Mouse (Mus musculus) hindbrain, embryonic 16.5 days (tissue): ENCODE results near the gene Lmo3. TPM values are rescaled to one million over a fixed set of nuclear protein-coding genes. Genes with fewer than 3 reads are reported as not detected.

Source experiments
- ATAC-seq: fragments of 200-750 bp; cut with Nextera tagmentation; 2 replicates; pipeline ENCODE4 v1.8.0; 2017; ENCODE audit warnings: moderate TSS enrichment, moderate library complexity
- H3K27ac ChIP-seq: fragments of 300-500 bp; sonication (generic); 2 replicates; pipeline ENCODE4 v1.5.1; 2014; ENCODE audit warnings: low read depth, mild to moderate bottlenecking, control low read depth, low read length, moderate library complexity
- H3K27me3 ChIP-seq: fragments of 300-500 bp; sonication (generic); replicated peaks from 2 replicates; pipeline ENCODE4 v1.6.1; 2014; ENCODE audit warnings: low read length; ENCODE audit not compliant: control insufficient read depth, insufficient read depth
- H3K36me3 ChIP-seq: fragments of 300-500 bp; sonication (generic); 2 replicates; pipeline ENCODE4 v1.6.1; 2014; ENCODE audit warnings: mild to moderate bottlenecking, low read length, moderate library complexity, mixed read lengths; ENCODE audit not compliant: control insufficient read depth, insufficient read depth
- H3K4me1 ChIP-seq: fragments of 300-500 bp; sonication (generic); 2 replicates; pipeline ENCODE4 v1.6.1; 2014; ENCODE audit warnings: low read depth, low read length; ENCODE audit not compliant: control insufficient read depth, insufficient read depth
- H3K4me2 ChIP-seq: fragments of 300-500 bp; sonication (generic); 2 replicates; pipeline ENCODE4 v1.6.1; 2014; ENCODE audit warnings: mild to moderate bottlenecking, low read length, control low read depth, moderate library complexity
- H3K4me3 ChIP-seq: fragments of 300-500 bp; sonication (generic); 2 replicates; pipeline ENCODE4 v1.5.1; 2014; ENCODE audit warnings: mild to moderate bottlenecking, low read length, control low read depth, moderate library complexity
- H3K9ac ChIP-seq: fragments of 300-500 bp; sonication (generic); 2 replicates; pipeline ENCODE4 v1.6.1; 2014; ENCODE audit warnings: low read depth, mild to moderate bottlenecking, control low read depth, low read length, moderate library complexity
- H3K9me3 ChIP-seq: fragments of 300-500 bp; sonication (generic); 2 replicates; pipeline ENCODE4 v1.6.1; 2014; ENCODE audit warnings: mild to moderate bottlenecking, low read length, moderate library complexity; ENCODE audit not compliant: control insufficient read depth
- WGBS: fragments of 180-500 bp; shearing (Covaris S2); extraction: QIAGEN DNeasy Blood & Tissue Kit; methylation state at CpG from one replicate; pipeline ENCODE4 v1.1.7; 2014; 5-methylcytosine and 5-hydroxymethylcytosine counted together
- polyA plus RNA-seq: library from polyadenylated mRNA; unstranded; fragments of >200 nt; fragmentation: Nextera tagmentation; extraction: Ambion mirVana; gene quantifications from 2 replicates; pipeline ENCODE4 v1.2.1, GENCODE M21; 2015

Lmo3 gene
- polyA plus RNA-seq, 1 experiment from 2014 or later = 89.5 TPM

DNA sequence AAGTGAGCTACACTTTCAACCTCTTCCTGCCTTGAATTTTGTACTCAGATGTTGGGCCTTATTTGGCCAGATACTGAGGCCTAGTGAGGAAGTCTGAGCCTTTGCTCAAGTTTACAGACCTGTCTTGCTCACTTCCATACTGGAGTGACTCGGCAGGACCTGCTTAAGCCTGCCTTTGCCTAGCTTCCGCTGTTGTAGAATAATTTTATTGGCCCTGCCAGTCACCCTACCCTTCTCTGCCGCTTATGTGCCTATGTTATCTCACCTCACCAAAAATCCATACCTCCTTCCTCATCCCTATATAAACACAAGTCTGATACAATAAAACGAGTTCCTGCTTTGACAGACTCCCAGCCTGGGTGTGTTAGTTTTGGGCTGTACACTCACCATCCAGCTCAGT is 235.2 kb downstream of the Lmo3 start:
- WGBS = 91% methylated on average over 4 of the region's 4 CpGs
- Histone ChIP-seq H3K4me3 (no peak overlapping the region), H3K4me1 (no peaks in the 10 kb centered on the region), H3K27me3 (no peaks in the 10 kb centered on the region), H3K9me3 (no peaks in the 10 kb centered on the region), H3K9ac (no peak overlapping the region), H3K27ac (no peak overlapping the region), H3K4me2 (no peak overlapping the region), H3K36me3 (no peaks in the 10 kb centered on the region)
- ATAC-seq = no peak

GRCm38 (mm10) chr6:138335858-138336257 is 245.9 kb downstream of the Lmo3 start:
- no peak overlapping the region for H3K9ac ChIP-seq
- ATAC-seq = no peak
- 80% methylated on average over 4 of the region's 4 CpGs for WGBS
- H3K36me3 ChIP-seq = no peaks in the 10 kb centered on the region
- peaks cover 4% of the 10 kb centered on the region; the same call in 1 of the 2 replicates for H3K9me3 ChIP-seq
- H3K27ac ChIP-seq = no peak overlapping the region
- no peak overlapping the region for H3K4me2 ChIP-seq
- H3K27me3 ChIP-seq = no peaks in the 10 kb centered on the region
- H3K4me3 ChIP-seq = no peak overlapping the region
- no peaks in the 10 kb centered on the region for H3K4me1 ChIP-seq

- no peaks in the 10 kb centered on the region for H3K4me1 ChIP-seq
- no peak overlapping the region for H3K27ac ChIP-seq
- H3K4me2 ChIP-seq = no peak overlapping the region
- no peak overlapping the region for H3K4me3 ChIP-seq
- no peak overlapping the region for H3K9ac ChIP-seq
- 62% methylated on average over 7 of the region's 7 CpGs for WGBS
- no peaks in the 10 kb centered on the region for H3K9me3 ChIP-seq
- no peak for ATAC-seq
- no peaks in the 10 kb centered on the region for H3K36me3 ChIP-seq
- no peaks in the 10 kb centered on the region for H3K27me3 ChIP-seq
Measured at GRCm38 (mm10) chr6:138333991-138334390, 247.8 kb downstream of the Lmo3 start.

DNA sequence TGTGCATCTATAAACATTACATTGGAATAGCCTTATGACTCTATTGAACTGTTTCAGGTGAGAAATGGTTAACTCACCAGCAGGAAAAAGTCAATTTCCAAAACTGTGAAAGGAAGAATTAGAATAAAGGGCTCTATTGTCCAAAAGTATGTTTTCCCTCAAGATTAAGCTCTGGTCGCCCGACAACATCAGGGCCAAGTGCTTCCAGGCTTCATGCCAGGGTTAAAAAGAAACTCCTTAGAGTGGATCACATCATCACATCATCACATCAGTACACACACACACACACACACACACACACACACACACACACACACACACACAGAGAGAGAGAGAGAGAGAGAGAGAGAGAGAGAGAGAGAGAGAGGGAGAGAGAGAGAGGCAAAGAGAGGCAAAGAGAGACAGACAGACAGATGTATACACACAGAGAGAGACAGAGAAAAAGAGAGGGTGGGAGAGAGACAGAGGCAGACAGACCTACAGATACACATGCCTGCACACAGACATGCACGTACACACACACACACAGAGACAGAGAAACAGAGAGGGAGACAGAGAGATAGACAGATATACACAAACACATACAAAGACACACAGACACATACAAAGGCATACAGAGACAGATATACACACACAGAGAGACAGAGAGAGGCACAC is 255.9 kb downstream of the Lmo3 start:
- no peak overlapping the region for H3K9ac ChIP-seq
- H3K4me3 ChIP-seq = no peak overlapping the region
- H3K4me1 ChIP-seq = no peaks in the 10 kb centered on the region
- no peak for ATAC-seq
- H3K27me3 ChIP-seq = no peaks in the 10 kb centered on the region
- 47% methylated on average over 3 of the region's 3 CpGs for WGBS
- no peak overlapping the region for H3K27ac ChIP-seq
- no peak overlapping the region for H3K4me2 ChIP-seq
- no peaks in the 10 kb centered on the region for H3K36me3 ChIP-seq
- H3K9me3 ChIP-seq = no peaks in the 10 kb centered on the region

DNA sequence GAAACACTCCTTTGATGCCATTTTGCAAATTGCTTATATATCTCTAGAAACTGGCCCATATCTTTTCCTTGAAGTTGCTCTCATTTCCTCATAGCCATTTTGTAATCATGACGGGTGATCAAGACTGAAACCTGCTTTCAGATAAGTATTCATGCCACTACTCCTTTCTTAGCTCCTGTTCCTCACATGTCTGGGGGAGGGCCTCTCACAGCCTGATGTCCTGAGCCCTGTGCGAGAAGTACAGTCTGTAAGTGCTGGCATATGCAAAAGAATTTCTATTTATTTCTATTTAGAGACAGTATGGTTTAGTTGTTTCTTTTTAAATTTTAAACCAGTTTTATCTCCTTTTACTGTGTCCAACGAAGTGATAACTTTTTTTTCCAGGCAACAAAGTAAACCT is 256.6 kb downstream of the Lmo3 start:
- no peak for ATAC-seq
- no peak overlapping the region for H3K4me3 ChIP-seq

DNA sequence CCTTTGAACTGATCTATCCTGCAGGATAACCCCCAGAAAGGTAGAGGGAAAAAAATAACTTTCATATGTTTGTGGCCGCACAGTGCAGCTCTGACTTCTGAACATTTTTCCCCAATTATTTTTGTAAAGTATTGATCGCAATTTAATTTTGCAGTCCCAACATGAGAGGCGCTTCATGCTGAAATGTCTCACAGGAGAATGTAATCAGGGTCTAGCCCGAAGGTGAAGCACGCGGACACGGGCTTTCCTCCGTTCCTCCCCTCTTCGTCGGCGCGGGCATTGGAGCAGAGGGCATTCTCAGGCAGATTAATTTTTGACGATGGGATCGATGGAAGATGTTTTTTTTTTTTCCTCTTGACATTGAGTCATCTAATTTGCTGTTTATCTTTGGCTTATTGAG is 258.4 kb downstream of the Lmo3 start:
- Histone ChIP-seq H3K27me3 (no peaks in the 10 kb centered on the region), H3K9ac (no peak overlapping the region)
- 88% methylated on average over 14 of the region's 14 CpGs for WGBS

More for the DNA sequence above, 256.6 kb downstream of the Lmo3 start:
- no peak overlapping the region for H3K9ac ChIP-seq
- H3K4me1 ChIP-seq = no peaks in the 10 kb centered on the region
- no peak overlapping the region for H3K4me2 ChIP-seq
- H3K27me3 ChIP-seq = no peaks in the 10 kb centered on the region
- 74% methylated on average over 3 of the region's 3 CpGs for WGBS
- no peak overlapping the region for H3K27ac ChIP-seq
- H3K9me3 ChIP-seq = no peaks in the 10 kb centered on the region
- no peaks in the 10 kb centered on the region for H3K36me3 ChIP-seq

DNA sequence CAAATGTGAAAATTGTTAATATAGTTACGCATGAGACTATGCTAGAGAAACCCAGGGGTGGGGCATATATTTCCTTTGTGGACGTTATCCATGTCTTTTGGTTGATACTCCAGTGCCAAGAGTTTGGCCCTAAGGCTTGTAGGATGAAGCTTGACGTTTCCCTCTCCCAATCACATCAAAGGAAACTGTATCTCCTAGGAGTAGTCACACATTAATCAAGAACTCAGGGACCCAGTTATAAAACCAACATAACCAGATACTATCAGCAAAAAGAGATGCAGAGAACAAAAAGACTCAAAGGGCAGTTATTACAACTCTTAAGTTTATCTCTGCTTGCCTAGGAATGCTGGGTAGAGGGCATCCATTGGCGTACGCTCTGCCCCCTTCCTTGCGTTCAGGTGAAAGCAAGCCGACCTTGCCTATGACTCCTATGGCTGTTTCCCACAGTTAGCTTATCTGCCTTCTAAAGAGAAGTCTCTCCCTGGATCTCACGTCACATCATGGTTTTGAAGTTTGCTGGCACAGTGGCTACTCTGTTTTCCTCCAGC is 261.5 kb downstream of the Lmo3 start:
- 85% methylated on average over 8 of the region's 8 CpGs for WGBS
- no peak overlapping the region for H3K9ac ChIP-seq
- H3K4me1 ChIP-seq = no peaks in the 10 kb centered on the region
- H3K36me3 ChIP-seq = no peaks in the 10 kb centered on the region
- no peak overlapping the region for H3K4me2 ChIP-seq
- no peaks in the 10 kb centered on the region for H3K27me3 ChIP-seq
- H3K9me3 ChIP-seq = no peaks in the 10 kb centered on the region
- no peak overlapping the region for H3K4me3 ChIP-seq
- ATAC-seq = no peak
- H3K27ac ChIP-seq = no peak overlapping the region

More for the DNA sequence above, 258.4 kb downstream of the Lmo3 start:
- no peak overlapping the region for H3K27ac ChIP-seq
- H3K9me3 ChIP-seq = no peaks in the 10 kb centered on the region
- no peak overlapping the region for H3K4me2 ChIP-seq
- ATAC-seq = no peak
- H3K36me3 ChIP-seq = no peaks in the 10 kb centered on the region
- no peaks in the 10 kb centered on the region for H3K4me1 ChIP-seq
- no peak overlapping the region for H3K4me3 ChIP-seq

Other genes with a start within 250 kb of the Lmo3 start
- 0.10 TPM in 1 of 2 replicates, not detected in the other for gene Igbp1b, start 76.6 kb upstream of the Lmo3 start, polyA plus RNA-seq